Mouse (Mus musculus) lung, embryonic 14.5 days (tissue): ENCODE measurements at regions not wholly inside any gene's neighbourhood (a gene's known extent, or its start where the extent isn't known, plus 50 kb on each side); places are given as distances from the start of the nearest gene placed in this dataset.

ENCODE experiments used
- ATAC-seq: fragments of 200-750 bp; cut with Nextera tagmentation; 2 replicates; pipeline ENCODE4 v1.8.0; 2017; ENCODE audit warnings: mild to moderate bottlenecking, moderate TSS enrichment, moderate library complexity; ENCODE audit not compliant: insufficient read depth
- DNase-seq: peaks from one replicate; pipeline ENCODE4 v3.0.0-alpha.2; 2015
- H3K27ac ChIP-seq: fragments of 300-500 bp; sonication (generic); 2 replicates; pipeline ENCODE4 v1.5.1; 2014; ENCODE audit warnings: low read depth, mild to moderate bottlenecking, moderate library complexity
- H3K27me3 ChIP-seq: fragments of 300-500 bp; sonication (generic); 2 replicates; pipeline ENCODE4 v1.6.1; 2014; ENCODE audit warnings: low read length, control low read depth; ENCODE audit not compliant: insufficient read depth
- H3K36me3 ChIP-seq: fragments of 300-500 bp; sonication (generic); 2 replicates; pipeline ENCODE4 v1.6.1; 2014; ENCODE audit warnings: control low read depth; ENCODE audit not compliant: insufficient read depth
- H3K4me1 ChIP-seq: fragments of 300-500 bp; sonication (generic); 2 replicates; pipeline ENCODE4 v1.6.1; 2014; ENCODE audit warnings: antibody characterized with exemption, control low read depth; ENCODE audit not compliant: insufficient read depth
- H3K4me2 ChIP-seq: fragments of 300-500 bp; sonication (generic); 2 replicates; pipeline ENCODE4 v1.6.1; 2014; ENCODE audit warnings: mild to moderate bottlenecking
- H3K4me3 ChIP-seq: fragments of 300-500 bp; sonication (generic); 2 replicates; pipeline ENCODE4 v1.5.1; 2014; ENCODE audit warnings: low read depth, low read length
- H3K9ac ChIP-seq: fragments of 300-500 bp; sonication (generic); 2 replicates; pipeline ENCODE4 v1.6.1; 2014
- H3K9me3 ChIP-seq: fragments of 300-500 bp; sonication (generic); 2 replicates; pipeline ENCODE4 v1.6.1; 2016; ENCODE audit warnings: low read depth, low read length, control low read depth
- CTCF ChIP-seq: IDR thresholded peaks from 2 replicates; pipeline ENCODE4 v1.5.1; 2016; ENCODE audit warnings: antibody characterized with exemption, low read depth
- WGBS: fragments of 180-500 bp; shearing (Covaris S2); extraction: QIAGEN DNeasy Blood & Tissue Kit; methylation state at CpG from one replicate; pipeline ENCODE4 v1.1.7; 2014; 5-methylcytosine and 5-hydroxymethylcytosine counted together

DNA sequence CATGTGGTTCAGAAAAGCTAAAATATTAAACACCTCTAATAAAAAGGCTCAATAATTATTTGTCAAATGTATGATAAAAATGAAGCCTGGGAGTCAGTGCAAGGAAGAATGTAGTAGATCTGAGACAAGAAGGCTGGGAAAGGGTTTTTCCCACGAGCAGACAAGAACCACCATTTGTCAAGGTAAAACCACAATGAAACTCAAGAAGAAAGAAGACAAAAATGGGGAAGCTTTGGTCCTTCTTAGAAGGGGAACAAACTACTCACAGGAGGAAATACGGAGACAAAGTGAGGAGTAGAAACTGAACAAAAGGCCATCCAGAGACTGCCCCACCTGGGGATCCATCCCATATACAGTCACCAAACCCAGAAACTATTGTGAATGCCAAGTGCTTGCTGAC, 420.0 kb downstream of the Hs3st1 start:
- H3K27me3 ChIP-seq, result no peaks in the 10 kb centered on the region
- no peaks in the 10 kb centered on the region for H3K4me1 ChIP-seq
- ATAC-seq, result no peak
- WGBS, result 66% methylated on average over 2 of the region's 2 CpGs
- H3K4me3 ChIP-seq, result no peak overlapping the region
- no peak for DNase-seq
- H3K4me2 ChIP-seq, result no peak overlapping the region
- H3K9me3 ChIP-seq, result no peaks in the 10 kb centered on the region
- no peak overlapping the region for H3K9ac ChIP-seq
- H3K27ac ChIP-seq, result no peak overlapping the region
- H3K36me3 ChIP-seq, result no peaks in the 10 kb centered on the region
- TF ChIP-seq CTCF, result no peak

GRCm38 (mm10) chr5:39334241-39334640, 421.0 kb downstream of the Hs3st1 start:
- Histone ChIP-seq H3K36me3 (no peaks in the 10 kb centered on the region), H3K9me3 (no peaks in the 10 kb centered on the region), H3K9ac (no peak overlapping the region), H3K4me3 (no peak overlapping the region), H3K27ac (no peak overlapping the region), H3K4me1 (no peaks in the 10 kb centered on the region), H3K4me2 (no peak overlapping the region), H3K27me3 (no peaks in the 10 kb centered on the region)
- no peak for TF ChIP-seq CTCF
- no peak for ATAC-seq
- WGBS, result 44% methylated on average over 1 of the region's 1 CpGs
- DNase-seq, result no peak

GRCm38 (mm10) chr5:39325399-39325798, 429.9 kb downstream of the Hs3st1 start:
- Histone ChIP-seq H3K9ac (no peak overlapping the region), H3K4me2 (no peak overlapping the region), H3K4me3 (no peak overlapping the region), H3K4me1 (no peaks in the 10 kb centered on the region), H3K27me3 (no peaks in the 10 kb centered on the region), H3K27ac (no peak overlapping the region), H3K9me3 (no peaks in the 10 kb centered on the region), H3K36me3 (no peaks in the 10 kb centered on the region)
- WGBS, result 68% methylated on average over 2 of the region's 2 CpGs
- no peak for TF ChIP-seq CTCF
- ATAC-seq (no peak), DNase-seq (no peak)

DNA sequence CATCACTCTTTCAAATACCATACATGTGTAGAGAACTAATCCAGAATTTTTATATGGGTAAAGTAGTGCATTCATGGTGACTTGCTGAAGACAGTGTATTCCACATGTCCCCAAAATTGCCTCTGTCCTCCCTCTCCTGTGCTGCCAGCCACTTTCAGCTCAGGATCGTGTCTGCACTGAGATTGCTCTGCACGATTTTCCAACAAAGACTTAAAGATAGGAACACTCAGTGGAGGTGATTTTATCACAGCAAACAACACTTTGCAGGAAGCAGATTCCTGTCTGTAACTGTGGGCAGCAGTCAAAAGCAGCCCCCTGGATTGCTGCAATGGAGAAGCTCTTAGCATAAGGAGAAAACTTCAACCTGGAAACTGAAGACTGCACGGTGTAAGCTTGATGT, 438.8 kb downstream of the Hs3st1 start:
- 61% methylated on average over 3 of the region's 3 CpGs for WGBS

GRCm38 (mm10) chr5:39311211-39311610, 434.6 kb upstream of the Clnk start:
- ATAC-seq, result no peak
- H3K9me3 ChIP-seq, result no peaks in the 10 kb centered on the region
- no peak overlapping the region for H3K4me2 ChIP-seq
- H3K9ac ChIP-seq, result no peak overlapping the region
- WGBS, result 88% methylated on average over 4 of the region's 4 CpGs
- no peak overlapping the region for H3K27ac ChIP-seq
- no peaks in the 10 kb centered on the region for H3K36me3 ChIP-seq
- no peaks in the 10 kb centered on the region for H3K27me3 ChIP-seq
- H3K4me1 ChIP-seq, result no peaks in the 10 kb centered on the region
- H3K4me3 ChIP-seq, result no peak overlapping the region
- no peak for TF ChIP-seq CTCF
- DNase-seq, result no peak

More for the DNA sequence above, 438.8 kb downstream of the Hs3st1 start:
- no peak overlapping the region for H3K4me2 ChIP-seq
- no peak overlapping the region for H3K27ac ChIP-seq
- no peak for TF ChIP-seq CTCF
- H3K4me3 ChIP-seq, result no peak overlapping the region
- no peaks in the 10 kb centered on the region for H3K4me1 ChIP-seq
- no peak overlapping the region for H3K9ac ChIP-seq
- no peaks in the 10 kb centered on the region for H3K27me3 ChIP-seq
- no peak for DNase-seq
- H3K9me3 ChIP-seq, result no peaks in the 10 kb centered on the region
- no peaks in the 10 kb centered on the region for H3K36me3 ChIP-seq
- no peak for ATAC-seq

DNA sequence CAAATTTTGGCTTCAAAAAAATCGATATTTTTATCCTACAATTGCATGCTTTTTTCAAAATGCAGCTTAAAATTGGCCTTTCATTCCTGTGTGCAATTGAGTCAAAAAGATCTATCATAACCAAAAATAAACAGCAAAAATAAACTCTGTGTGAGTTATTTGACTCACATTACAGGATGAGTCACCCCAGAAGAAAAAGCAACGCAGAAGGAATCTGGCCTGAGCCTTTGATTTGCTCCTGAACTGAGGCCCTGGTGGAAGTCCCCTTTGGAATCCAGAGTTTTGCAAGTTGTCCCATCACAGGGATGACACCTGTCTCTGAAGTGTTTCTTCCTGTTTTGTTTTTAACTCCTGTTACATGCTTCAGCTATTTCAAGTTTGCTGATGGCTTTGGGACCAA, 429.2 kb upstream of the Clnk start:
- no peak overlapping the region for H3K4me2 ChIP-seq
- DNase-seq (no peak), ATAC-seq (no peak)
- H3K9ac ChIP-seq, result no peak overlapping the region
- 58% methylated on average over 2 of the region's 2 CpGs for WGBS
- no peak overlapping the region for H3K27ac ChIP-seq
- TF ChIP-seq CTCF, result no peak
- H3K36me3 ChIP-seq, result no peaks in the 10 kb centered on the region
- 0 out of 2 replicates have a peak, but pooled peaks cover 3% of the 10 kb centered on the region for H3K9me3 ChIP-seq
- H3K27me3 ChIP-seq, result no peaks in the 10 kb centered on the region
- H3K4me1 ChIP-seq, result no peaks in the 10 kb centered on the region
- H3K4me3 ChIP-seq, result no peak overlapping the region

- Histone ChIP-seq H3K4me2 (no peak overlapping the region), H3K27me3 (no peaks in the 10 kb centered on the region), H3K36me3 (no peaks in the 10 kb centered on the region), H3K9me3 (no peaks in the 10 kb centered on the region), H3K4me3 (no peak overlapping the region), H3K9ac (no peak overlapping the region), H3K4me1 (no peaks in the 10 kb centered on the region), H3K27ac (no peak overlapping the region)
- DNase-seq (no peak), ATAC-seq (no peak)
- TF ChIP-seq CTCF, result no peak
- 61% methylated on average over 2 of the region's 2 CpGs for WGBS
Measured at GRCm38 (mm10) chr5:39292849-39293248, 416.2 kb upstream of the Clnk start.

- 79% methylated on average over 2 of the region's 2 CpGs for WGBS
Measured at GRCm38 (mm10) chr5:39281021-39281420, 404.4 kb upstream of the Clnk start.

More at GRCm38 (mm10) chr5:39281021-39281420, 404.4 kb upstream of the Clnk start:
- no peak for ATAC-seq
- Histone ChIP-seq H3K9me3 (no peaks in the 10 kb centered on the region), H3K27me3 (no peaks in the 10 kb centered on the region), H3K4me1 (no peaks in the 10 kb centered on the region), H3K36me3 (no peaks in the 10 kb centered on the region), H3K4me2 (no peak overlapping the region), H3K4me3 (no peak overlapping the region), H3K27ac (no peak overlapping the region), H3K9ac (no peak overlapping the region)
- no peak for TF ChIP-seq CTCF
- DNase-seq, result no peak
